Mouse (Mus musculus): ENCODE measurements at regions not wholly inside any gene's neighbourhood (a gene's known extent, or its start where the extent isn't known, plus 50 kb on each side); places are given as distances from the start of the nearest gene placed in this dataset.

DNA sequence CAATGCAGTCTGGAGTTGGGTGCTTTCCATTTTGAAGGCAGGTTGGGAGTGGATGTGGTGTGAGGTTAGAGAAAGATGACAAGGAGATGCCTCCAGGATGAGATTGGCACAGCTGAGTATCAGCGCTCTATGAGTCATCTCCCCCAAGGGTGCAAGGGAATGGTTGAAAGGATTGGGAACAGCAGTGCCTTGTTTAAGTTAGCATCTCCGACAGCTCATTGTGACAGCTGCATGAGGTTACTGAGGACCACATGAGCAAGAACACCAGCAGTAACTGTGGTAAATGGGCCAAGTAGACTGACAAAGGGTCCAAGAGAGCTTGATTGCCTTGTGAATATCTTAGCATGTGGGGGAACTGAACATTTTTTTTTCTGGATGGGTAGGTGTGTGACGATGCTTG, 857.2 kb upstream of the Lrrc6 start:
- H3K27ac ChIP-seq (replicated peaks; ENCODE audit: low read depth, low read length): no peak overlapping the region
- 94% methylated on average over 3 of the region's 3 CpGs for WGBS
- H3K4me3 ChIP-seq (ENCODE audit: low read depth, low read length): no peak overlapping the region
- H3K9me3 ChIP-seq (replicated peaks; ENCODE audit: control insufficient read depth, low read length): no peaks in the 10 kb centered on the region
- H3K9ac ChIP-seq (replicated peaks; ENCODE audit: low read length): no peak overlapping the region
- H3K27me3 ChIP-seq (ENCODE audit: control insufficient read depth, insufficient read depth, low read length): no peaks in the 10 kb centered on the region
- H3K4me1 ChIP-seq (ENCODE audit: control insufficient read depth, insufficient read depth, low read length): no peaks in the 10 kb centered on the region
- ATAC-seq (replicated peaks; ENCODE audit: insufficient number of reproducible peaks, low FRiP score, low TSS enrichment, low read depth) (no peak), DNase-seq (ENCODE audit: low spot score) (no peak)
- H3K4me2 ChIP-seq (ENCODE audit: low read depth, low read length): no peak overlapping the region
- H3K36me3 ChIP-seq (replicated peaks; ENCODE audit: control insufficient read depth, insufficient read depth, low read depth, low read length): no peaks in the 10 kb centered on the region

- Histone ChIP-seq H3K9me3 (replicated peaks; ENCODE audit: control insufficient read depth, low read length) (no peaks in the 10 kb centered on the region), H3K9ac (replicated peaks; ENCODE audit: low read length) (no peak overlapping the region), H3K4me3 (ENCODE audit: low read depth, low read length) (no peak overlapping the region), H3K4me2 (ENCODE audit: low read depth, low read length) (no peak overlapping the region), H3K27me3 (ENCODE audit: control insufficient read depth, insufficient read depth, low read length) (no peaks in the 10 kb centered on the region), H3K4me1 (ENCODE audit: control insufficient read depth, insufficient read depth, low read length) (no peaks in the 10 kb centered on the region), H3K36me3 (replicated peaks; ENCODE audit: control insufficient read depth, insufficient read depth, low read depth, low read length) (no peaks in the 10 kb centered on the region), H3K27ac (replicated peaks; ENCODE audit: low read depth, low read length) (no peak overlapping the region)
- DNase-seq (ENCODE audit: low spot score) (no peak), ATAC-seq (replicated peaks; ENCODE audit: insufficient number of reproducible peaks, low FRiP score, low TSS enrichment, low read depth) (no peak)
Measured at GRCm38 (mm10) chr15:67355334-67355733, 854.6 kb upstream of the Lrrc6 start.

DNA sequence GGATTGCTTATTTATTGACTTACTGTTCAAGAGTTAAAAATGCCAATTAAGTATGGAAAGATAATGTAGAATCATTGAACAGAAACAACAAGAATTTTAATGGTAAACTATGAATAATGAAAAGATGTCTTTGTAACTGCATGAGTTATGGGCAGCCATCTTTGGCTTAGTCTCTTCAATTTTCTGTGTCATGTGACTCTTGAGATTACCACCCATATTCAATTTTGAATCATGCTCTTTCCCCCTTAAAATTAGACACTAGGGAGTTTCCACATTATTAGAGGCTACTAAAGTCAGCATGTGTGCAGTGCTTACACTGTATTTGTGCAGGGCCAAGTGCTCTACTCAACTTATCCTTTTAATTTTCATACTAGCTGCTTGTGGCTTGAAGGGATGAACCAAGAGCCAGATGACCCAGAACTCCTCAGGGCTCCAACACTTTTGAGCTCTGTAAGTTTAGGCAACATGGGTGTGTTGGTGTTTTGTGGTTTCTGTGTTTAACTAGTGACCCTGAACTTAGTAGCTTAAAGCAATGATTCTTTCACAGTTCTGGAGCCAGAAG, 854.0 kb upstream of the Lrrc6 start:
- H3K4me2 ChIP-seq (ENCODE audit: low read depth, low read length): no peak overlapping the region
- H3K27ac ChIP-seq (replicated peaks; ENCODE audit: low read depth, low read length): no peak overlapping the region
- no peaks in the 10 kb centered on the region for H3K27me3 ChIP-seq (ENCODE audit: control insufficient read depth, insufficient read depth, low read length)
- no peaks in the 10 kb centered on the region for H3K9me3 ChIP-seq (replicated peaks; ENCODE audit: control insufficient read depth, low read length)
- H3K9ac ChIP-seq (replicated peaks; ENCODE audit: low read length): no peak overlapping the region
- ATAC-seq (replicated peaks; ENCODE audit: insufficient number of reproducible peaks, low FRiP score, low TSS enrichment, low read depth): no peak
- H3K4me1 ChIP-seq (ENCODE audit: control insufficient read depth, insufficient read depth, low read length): no peaks in the 10 kb centered on the region
- H3K36me3 ChIP-seq (replicated peaks; ENCODE audit: control insufficient read depth, insufficient read depth, low read depth, low read length): no peaks in the 10 kb centered on the region
- no peak for DNase-seq (ENCODE audit: low spot score)
- H3K4me3 ChIP-seq (ENCODE audit: low read depth, low read length): no peak overlapping the region

DNA sequence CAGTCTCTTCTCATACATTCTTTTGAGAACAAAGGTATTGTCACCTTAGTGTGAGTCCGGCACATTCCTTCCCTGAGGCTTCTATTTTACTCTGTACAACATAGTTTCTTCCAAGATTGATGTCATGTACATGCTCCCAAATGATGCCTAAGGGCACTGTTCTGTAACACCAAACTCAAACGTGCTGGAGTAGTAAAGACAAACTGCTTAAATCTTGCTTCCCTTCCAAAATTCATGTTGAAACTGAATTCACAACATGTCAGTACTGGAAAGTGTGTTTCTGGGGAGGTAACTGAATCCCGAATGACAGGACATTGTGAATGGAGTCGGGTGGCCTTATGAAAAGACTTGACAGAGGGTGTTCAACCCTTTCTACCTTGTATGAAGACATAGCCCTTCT, 848.8 kb upstream of the Lrrc6 start:
- ATAC-seq (replicated peaks; ENCODE audit: insufficient number of reproducible peaks, low FRiP score, low TSS enrichment, low read depth): no peak

GRCm38 (mm10) chr15:67345179-67346148, 844.8 kb upstream of the Lrrc6 start:
- no peak overlapping the region for H3K9ac ChIP-seq (replicated peaks; ENCODE audit: low read length)
- H3K27ac ChIP-seq (replicated peaks; ENCODE audit: low read depth, low read length): no peak overlapping the region
- no peaks in the 10 kb centered on the region for H3K9me3 ChIP-seq (replicated peaks; ENCODE audit: control insufficient read depth, low read length)
- no peak overlapping the region for H3K4me3 ChIP-seq (ENCODE audit: low read depth, low read length)
- no peak overlapping the region for H3K4me2 ChIP-seq (ENCODE audit: low read depth, low read length)
- ATAC-seq (replicated peaks; ENCODE audit: insufficient number of reproducible peaks, low FRiP score, low TSS enrichment, low read depth) (no peak), DNase-seq (ENCODE audit: low spot score) (no peak)
- no peaks in the 10 kb centered on the region for H3K4me1 ChIP-seq (ENCODE audit: control insufficient read depth, insufficient read depth, low read length)
- 73% methylated on average over 7 of the region's 7 CpGs for WGBS
- no peaks in the 10 kb centered on the region for H3K36me3 ChIP-seq (replicated peaks; ENCODE audit: control insufficient read depth, insufficient read depth, low read depth, low read length)
- H3K27me3 ChIP-seq (ENCODE audit: control insufficient read depth, insufficient read depth, low read length): no peaks in the 10 kb centered on the region

More for the DNA sequence above, 848.8 kb upstream of the Lrrc6 start:
- H3K9me3 ChIP-seq (replicated peaks; ENCODE audit: control insufficient read depth, low read length): no peaks in the 10 kb centered on the region
- no peak overlapping the region for H3K4me3 ChIP-seq (ENCODE audit: low read depth, low read length)
- no peaks in the 10 kb centered on the region for H3K27me3 ChIP-seq (ENCODE audit: control insufficient read depth, insufficient read depth, low read length)
- H3K4me1 ChIP-seq (ENCODE audit: control insufficient read depth, insufficient read depth, low read length): no peaks in the 10 kb centered on the region
- no peak for DNase-seq (ENCODE audit: low spot score)
- no peak overlapping the region for H3K9ac ChIP-seq (replicated peaks; ENCODE audit: low read length)
- H3K4me2 ChIP-seq (ENCODE audit: low read depth, low read length): no peak overlapping the region
- no peak overlapping the region for H3K27ac ChIP-seq (replicated peaks; ENCODE audit: low read depth, low read length)
- no peaks in the 10 kb centered on the region for H3K36me3 ChIP-seq (replicated peaks; ENCODE audit: control insufficient read depth, insufficient read depth, low read depth, low read length)
- 78% methylated on average over 4 of the region's 4 CpGs for WGBS

DNA sequence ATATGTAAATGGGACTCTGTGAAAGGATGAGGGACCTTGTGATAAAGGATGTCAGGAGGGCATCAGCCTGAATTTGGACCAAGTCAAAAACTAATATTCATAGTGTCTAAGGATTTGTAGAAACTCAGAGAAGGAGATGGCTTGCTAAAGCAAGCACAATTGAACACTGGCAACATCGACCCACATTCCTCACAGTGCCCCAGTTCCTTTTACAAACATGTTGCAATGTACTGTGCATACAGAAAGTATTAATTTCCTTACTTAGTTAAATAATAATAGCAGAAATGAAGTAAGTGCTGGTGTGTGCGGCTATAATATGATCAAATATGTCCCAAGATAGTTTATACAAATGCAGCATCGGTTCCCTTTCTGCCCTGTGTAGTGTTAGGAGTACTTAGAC, 841.3 kb upstream of the Lrrc6 start:
- H3K4me3 ChIP-seq (ENCODE audit: low read depth, low read length): no peak overlapping the region
- no peak overlapping the region for H3K9ac ChIP-seq (replicated peaks; ENCODE audit: low read length)
- H3K4me2 ChIP-seq (ENCODE audit: low read depth, low read length): no peak overlapping the region
- no peaks in the 10 kb centered on the region for H3K9me3 ChIP-seq (replicated peaks; ENCODE audit: control insufficient read depth, low read length)
- H3K4me1 ChIP-seq (ENCODE audit: control insufficient read depth, insufficient read depth, low read length): no peaks in the 10 kb centered on the region
- H3K27ac ChIP-seq (replicated peaks; ENCODE audit: low read depth, low read length): no peak overlapping the region
- 85% methylated on average over 3 of the region's 3 CpGs for WGBS
- DNase-seq (ENCODE audit: low spot score) (no peak), ATAC-seq (replicated peaks; ENCODE audit: insufficient number of reproducible peaks, low FRiP score, low TSS enrichment, low read depth) (no peak)
- H3K27me3 ChIP-seq (ENCODE audit: control insufficient read depth, insufficient read depth, low read length): no peaks in the 10 kb centered on the region
- H3K36me3 ChIP-seq (replicated peaks; ENCODE audit: control insufficient read depth, insufficient read depth, low read depth, low read length): no peaks in the 10 kb centered on the region

DNA sequence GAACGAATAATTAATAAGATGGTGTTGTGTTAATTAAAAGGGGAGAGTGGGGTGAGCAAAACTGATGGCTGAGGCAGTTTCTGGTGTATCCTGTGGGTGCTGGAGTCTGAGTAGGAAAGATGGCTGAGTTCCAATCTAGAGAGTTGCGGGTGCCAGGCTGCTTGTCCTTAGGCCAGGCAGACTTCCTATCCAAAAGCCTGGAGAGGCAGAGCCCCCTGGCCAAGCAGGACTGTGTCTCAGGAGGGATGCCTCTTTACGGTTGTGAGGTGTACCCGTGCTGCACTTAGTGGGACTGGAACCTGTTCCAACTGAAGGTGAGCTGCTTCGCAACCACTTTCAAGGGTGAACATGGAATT, 836.3 kb upstream of the Lrrc6 start:
- Histone ChIP-seq H3K9me3 (replicated peaks; ENCODE audit: control insufficient read depth, low read length) (no peaks in the 10 kb centered on the region), H3K27ac (replicated peaks; ENCODE audit: low read depth, low read length) (no peak overlapping the region), H3K36me3 (replicated peaks; ENCODE audit: control insufficient read depth, insufficient read depth, low read depth, low read length) (no peaks in the 10 kb centered on the region), H3K4me3 (ENCODE audit: low read depth, low read length) (no peak overlapping the region), H3K27me3 (ENCODE audit: control insufficient read depth, insufficient read depth, low read length) (no peaks in the 10 kb centered on the region), H3K4me2 (ENCODE audit: low read depth, low read length) (no peak overlapping the region), H3K9ac (replicated peaks; ENCODE audit: low read length) (no peak overlapping the region), H3K4me1 (ENCODE audit: control insufficient read depth, insufficient read depth, low read length) (no peaks in the 10 kb centered on the region)
- DNase-seq (ENCODE audit: low spot score): no peak
- WGBS: 87% methylated on average over 5 of the region's 5 CpGs
- no peak for ATAC-seq (replicated peaks; ENCODE audit: insufficient number of reproducible peaks, low FRiP score, low TSS enrichment, low read depth)

DNA sequence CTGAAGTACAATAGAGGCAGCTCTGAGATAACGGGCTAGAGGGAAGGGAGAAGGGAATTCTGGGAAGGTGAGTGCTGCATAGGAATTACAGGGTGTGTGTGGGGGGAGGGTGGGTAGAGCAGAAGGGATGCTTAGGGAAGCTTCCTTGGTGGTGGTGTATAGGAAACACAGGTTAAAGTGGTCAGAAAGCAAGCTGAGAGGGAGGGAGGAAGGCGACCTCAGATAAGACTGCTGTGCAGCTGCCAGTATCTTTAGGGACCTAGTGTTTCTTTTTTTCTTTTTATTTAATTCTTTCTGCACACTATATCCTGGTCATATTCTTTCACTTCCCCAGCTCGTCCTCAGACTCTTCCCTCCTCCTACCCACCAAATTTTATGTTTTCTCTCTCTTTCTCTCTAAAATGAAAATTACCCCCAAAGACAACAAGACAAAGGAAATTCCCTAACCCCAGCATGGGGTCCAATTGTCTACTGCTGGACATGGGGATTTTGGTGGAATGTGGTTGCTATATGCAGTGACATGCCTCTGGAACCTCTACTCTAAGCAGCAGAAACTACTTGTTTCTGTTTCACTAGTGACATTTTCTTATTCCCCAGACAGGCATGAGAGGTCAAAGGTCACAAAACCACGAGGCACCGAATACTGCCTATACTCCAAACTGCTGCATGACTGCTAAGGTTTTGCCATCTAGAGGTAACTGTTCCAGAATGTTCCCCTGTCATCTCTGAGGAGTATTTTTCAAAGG, 835.8 kb upstream of the Lrrc6 start:
- no peaks in the 10 kb centered on the region for H3K36me3 ChIP-seq (replicated peaks; ENCODE audit: control insufficient read depth, insufficient read depth, low read depth, low read length)
- no peaks in the 10 kb centered on the region for H3K9me3 ChIP-seq (replicated peaks; ENCODE audit: control insufficient read depth, low read length)
- H3K4me1 ChIP-seq (ENCODE audit: control insufficient read depth, insufficient read depth, low read length): no peaks in the 10 kb centered on the region
- H3K4me3 ChIP-seq (ENCODE audit: low read depth, low read length): no peak overlapping the region
- no peak for ATAC-seq (replicated peaks; ENCODE audit: insufficient number of reproducible peaks, low FRiP score, low TSS enrichment, low read depth)
- WGBS: 45% methylated on average over 5 of the region's 5 CpGs
- H3K27ac ChIP-seq (replicated peaks; ENCODE audit: low read depth, low read length): no peak overlapping the region
- DNase-seq (ENCODE audit: low spot score): no peak
- no peaks in the 10 kb centered on the region for H3K27me3 ChIP-seq (ENCODE audit: control insufficient read depth, insufficient read depth, low read length)
- H3K9ac ChIP-seq (replicated peaks; ENCODE audit: low read length): no peak overlapping the region
- no peak overlapping the region for H3K4me2 ChIP-seq (ENCODE audit: low read depth, low read length)
